Comparison of ENCODE assay signal across 22 mouse cellular contexts in genomic region chr14:20599542-20599941, GRCm38 (mm10). TPM values are rescaled to one million over a fixed set of nuclear protein-coding genes. Genes with fewer than 3 reads are reported as not detected.
DNase-seq lines count a peak whose midpoint lies in the region; ATAC-seq lines count a peak whose summit lies in the region.
"Had no signal": no experiment of that assay in that cellular context is flagged by ENCODE, and none has a peak within 500 bp of the region (broad histone marks: within the 10 kb centered on the region; RNA-seq: fewer than 3 reads in every experiment).

No protein-coding gene starts in this region.

- ATAC-seq in heart, embryonic 12.5 days (ENCODE audit: insufficient number of reproducible peaks, low FRiP score): no peak
- peak; percentile 98 for ATAC-seq in megakaryocyte-erythroid progenitor cell, adult 5-6 weeks (replicated peaks; ENCODE audit: low FRiP score, low TSS enrichment, poor library complexity, severe bottlenecking)
- ATAC-seq: forebrain, embryonic 15.5 days had no signal

- H3K9ac ChIP-seq in heart, embryonic 12.5 days: no peak overlapping the region
- H3K9ac ChIP-seq: forebrain, embryonic 15.5 days; hindbrain, embryonic 13.5 days; lung, embryonic 15.5 days; neural tube, embryonic 12.5 days had no signal

- H3K4me1 ChIP-seq in heart, embryonic 12.5 days (replicated peaks): peaks cover 20% of the 10 kb centered on the region
- peaks cover 30% of the 10 kb centered on the region for H3K4me1 ChIP-seq in heart, embryonic 10.5 days
- peaks cover 17% of the 10 kb centered on the region; the same call in 1 of the 2 replicates for H3K4me1 ChIP-seq in hindbrain, embryonic 10.5 days (replicated peaks)
- H3K4me1 ChIP-seq: hindbrain, embryonic 13.5 days; lung, embryonic 15.5 days had no signal

- 0 out of 2 replicates have a peak overlapping the region, but pooled peaks have one; percentile 33 for H3K27ac ChIP-seq in heart, embryonic 12.5 days (ENCODE audit: poor library complexity, severe bottlenecking)
- no peak overlapping the region for H3K27ac ChIP-seq in heart, embryonic 10.5 days
- no peak overlapping the region for H3K27ac ChIP-seq in hindbrain, embryonic 10.5 days
- H3K27ac ChIP-seq: forebrain, embryonic 15.5 days; hindbrain, embryonic 13.5 days; limb, embryonic 10.5 days; lung, embryonic 15.5 days; neural tube, embryonic 12.5 days had no signal

- no peaks in the 10 kb centered on the region for H3K27me3 ChIP-seq in heart, embryonic 12.5 days (replicated peaks)
- H3K27me3 ChIP-seq in heart, embryonic 10.5 days (ENCODE audit: insufficient read depth, poor library complexity, severe bottlenecking): no peaks in the 10 kb centered on the region
- H3K27me3 ChIP-seq in hindbrain, embryonic 10.5 days (ENCODE audit: insufficient read depth, poor library complexity, severe bottlenecking): no peaks in the 10 kb centered on the region
- H3K27me3 ChIP-seq: forebrain, embryonic 15.5 days; hindbrain, embryonic 13.5 days; lung, embryonic 15.5 days; neural tube, embryonic 12.5 days had no signal

- DNase-seq in heart, embryonic 10.5 days (ENCODE audit: low spot score): no peak
- DNase-seq in spleen, postnatal 36 days (ENCODE audit: low spot score in 2 of 2): peak; percentile 16 to 29
- DNase-seq in spleen, postnatal 14 days (ENCODE audit: low spot score in 2 of 2): no peak
- DNase-seq in liver: peak; percentile 70
- DNase-seq in hindbrain, embryonic 10.5 days (ENCODE audit: low spot score): no peak
- no peak for DNase-seq in kidney, postnatal 36 days
- DNase-seq: adrenal gland, adult 2 months; B cell, adult 2 months; cerebellum, adult 2 months; embryo, embryonic 11 days; kidney, adult 11 months; kidney, postnatal 4 days; layer of hippocampus, postnatal 36 days; right cerebral cortex, postnatal 25 days; thymus, adult 18-20 months had no signal

- H3K36me3 ChIP-seq in heart, embryonic 12.5 days: peaks cover 6% of the 10 kb centered on the region; the same call in 1 of the 2 replicates
- peaks cover 4% of the 10 kb centered on the region; the same call in 1 of the 2 replicates for H3K36me3 ChIP-seq in heart, embryonic 10.5 days
- peaks cover 8% of the 10 kb centered on the region for H3K36me3 ChIP-seq in hindbrain, embryonic 10.5 days
- H3K36me3 ChIP-seq: forebrain, embryonic 15.5 days; hindbrain, embryonic 13.5 days; lung, embryonic 15.5 days; neural tube, embryonic 12.5 days had no signal

- H3K9me3 ChIP-seq in heart, embryonic 12.5 days (replicated peaks): no peaks in the 10 kb centered on the region
- H3K9me3 ChIP-seq in heart, embryonic 10.5 days: no peaks in the 10 kb centered on the region
- H3K9me3 ChIP-seq in hindbrain, embryonic 10.5 days: no peaks in the 10 kb centered on the region
- H3K9me3 ChIP-seq: forebrain, embryonic 15.5 days; hindbrain, embryonic 13.5 days; limb, embryonic 10.5 days; lung, embryonic 15.5 days; neural tube, embryonic 12.5 days had no signal

- 17% methylated on average over 2 of the region's 2 CpGs for WGBS in heart, embryonic 12.5 days
- WGBS in heart, embryonic 10.5 days: 27% methylated on average over 2 of the region's 2 CpGs
- WGBS in hindbrain, embryonic 10.5 days: 91% methylated on average over 2 of the region's 2 CpGs

- H3K4me2 ChIP-seq in heart, embryonic 12.5 days: no peak overlapping the region; the same call in 1 of the 2 replicates
- H3K4me2 ChIP-seq: forebrain, embryonic 15.5 days; hindbrain, embryonic 13.5 days; lung, embryonic 15.5 days; neural tube, embryonic 12.5 days had no signal

- no peak overlapping the region for H3K4me3 ChIP-seq in heart, embryonic 12.5 days
- H3K4me3 ChIP-seq in heart, embryonic 10.5 days: no peak overlapping the region
- H3K4me3 ChIP-seq in hindbrain, embryonic 10.5 days: no peak overlapping the region
- H3K4me3 ChIP-seq: forebrain, embryonic 15.5 days; hindbrain, embryonic 13.5 days; limb, embryonic 10.5 days; lung, embryonic 15.5 days; neural tube, embryonic 12.5 days had no signal

RNA-seq across cellular contexts. Expression of gene Usp54, which starts 41.3 kb away (rescaled TPM):
- polyA plus RNA-seq in heart, embryonic 12.5 days (2016; fragmentation: Nextera tagmentation; extraction: Ambion mirVana): 7.4 and 7.7 TPM in 2 replicates
- polyA plus RNA-seq in heart, embryonic 10.5 days (2016; fragmentation: Nextera tagmentation; extraction: Ambion mirVana): 7.3 and 7.5 TPM in 2 replicates
- total RNA-seq in megakaryocyte-erythroid progenitor cell, adult 5-6 weeks (2014; fragmentation: Nextera tagmentation): 7.5 and 14.1 TPM in 2 replicates
- 5.6 and 6.8 TPM in 2 replicates for total RNA-seq in megakaryocyte-erythroid progenitor cell, adult 5-6 weeks (2017)
- polyA plus RNA-seq in hindbrain, embryonic 10.5 days (2016; fragmentation: Nextera tagmentation; extraction: Ambion mirVana): 12.7 and 14.0 TPM in 2 replicates

RNA-seq across cellular contexts. Expression of gene Ppp3cb, which starts 53.2 kb away (rescaled TPM):
- polyA plus RNA-seq in heart, embryonic 12.5 days (2016; fragmentation: Nextera tagmentation; extraction: Ambion mirVana): 43.0 and 43.5 TPM in 2 replicates
- 36.2 and 37.8 TPM in 2 replicates for polyA plus RNA-seq in heart, embryonic 10.5 days (2016; fragmentation: Nextera tagmentation; extraction: Ambion mirVana)
- total RNA-seq in megakaryocyte-erythroid progenitor cell, adult 5-6 weeks (2014; fragmentation: Nextera tagmentation): 114 and 135 TPM in 2 replicates
- total RNA-seq in megakaryocyte-erythroid progenitor cell, adult 5-6 weeks (2017): 60.1 and 69.9 TPM in 2 replicates
- 39.7 and 44.8 TPM in 2 replicates for polyA plus RNA-seq in hindbrain, embryonic 10.5 days (2016; fragmentation: Nextera tagmentation; extraction: Ambion mirVana)

RNA-seq across cellular contexts. Expression of gene Myoz1, which starts 56.8 kb away (rescaled TPM):
- 19.2 and 19.7 TPM in 2 replicates for polyA plus RNA-seq in heart, embryonic 12.5 days (2016; fragmentation: Nextera tagmentation; extraction: Ambion mirVana)
- 22.8 and 30.3 TPM in 2 replicates for polyA plus RNA-seq in heart, embryonic 10.5 days (2016; fragmentation: Nextera tagmentation; extraction: Ambion mirVana)
- total RNA-seq in megakaryocyte-erythroid progenitor cell, adult 5-6 weeks (2014; fragmentation: Nextera tagmentation): not detected in 2 replicates
- not detected in 2 replicates for total RNA-seq in megakaryocyte-erythroid progenitor cell, adult 5-6 weeks (2017)
- polyA plus RNA-seq in hindbrain, embryonic 10.5 days (2016; fragmentation: Nextera tagmentation; extraction: Ambion mirVana): 0.27 and 0.51 TPM in 2 replicates
- total RNA-seq: adrenal gland, adult 2 months; layer of hippocampus, postnatal 36 days had no signal
- polyA plus RNA-seq: adrenal gland, adult 2 months; cerebellum, adult 2 months; forebrain, embryonic 15.5 days had no signal

Comparison
In these comparisons a context has a peak if more than half of its experiments do, and no peak if none do; other contexts are left out.
1. DNase-seq: peak in spleen, postnatal 36 days (2 of 2) and liver (single experiment); none in heart, embryonic 10.5 days (single experiment), spleen, postnatal 14 days (0 of 2), hindbrain, embryonic 10.5 days (single experiment) and kidney, postnatal 36 days (0 of 2).
2. RNA of gene Myoz1, which starts 56.8 kb away (polyA plus RNA-seq): 22.8 to 30.3 TPM in heart, embryonic 10.5 days and 19.2 to 19.7 TPM in heart, embryonic 12.5 days; 0.27 to 0.51 TPM in hindbrain, embryonic 10.5 days; every median in the first group is over 10 times any median in the second.